ENCODE assay signal across 23 mouse cellular contexts in the genomic region with DNA sequence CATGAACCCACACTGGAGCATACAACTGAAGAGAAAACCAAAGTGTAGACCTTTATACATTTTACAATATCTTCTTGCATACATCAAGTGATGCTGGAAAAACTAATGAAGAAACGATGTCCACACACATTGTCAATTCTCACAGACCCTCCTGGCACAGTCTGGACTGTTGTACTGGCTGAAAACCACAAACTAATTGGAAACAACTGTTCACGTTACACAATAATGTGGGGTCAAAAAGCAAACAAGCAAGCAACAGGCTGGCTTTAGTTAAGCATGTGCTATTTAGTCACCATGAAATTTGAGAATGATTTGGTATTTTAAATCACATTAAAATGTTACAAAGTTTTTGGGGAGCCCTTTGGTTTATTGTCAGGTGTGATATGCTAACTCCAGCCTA.
DNase-seq lines count a peak whose midpoint lies in the region.
"Had no signal": no experiment of that assay in that cellular context is flagged by ENCODE, and none has a peak within 500 bp of the region (broad histone marks: within the 10 kb centered on the region; RNA-seq: fewer than 3 reads in every experiment).

No protein-coding gene starts in this region.

- 0 out of 2 replicates have a peak, but pooled peaks cover 3% of the 10 kb centered on the region for H3K4me1 ChIP-seq in embryonic facial prominence, embryonic 10.5 days
- H3K4me1 ChIP-seq: heart, embryonic 15.5 days; hindbrain, embryonic 15.5 days had no signal

- no peak overlapping the region for H3K4me3 ChIP-seq in embryonic facial prominence, embryonic 10.5 days
- H3K4me3 ChIP-seq: heart, adult 2 months; heart, embryonic 15.5 days; hindbrain, embryonic 15.5 days had no signal

- peak; percentile 25 for DNase-seq in embryo, embryonic 10 days (ENCODE audit: low spot score)
- no peak for DNase-seq in embryo, embryonic 9.5 days (ENCODE audit: extremely low spot score)
- peak; percentile 13 for DNase-seq in embryonic facial prominence, embryonic 10.5 days (ENCODE audit: low spot score)
- DNase-seq in forelimb bud, embryonic 11.5 days (ENCODE audit: low read depth, low spot score): peak; percentile 66
- DNase-seq in skeletal muscle tissue, adult 2 months (ENCODE audit: low read depth, low spot score): peak; percentile 25
- no peak for DNase-seq in Muller cell, postnatal 12 days (ENCODE audit: inconsistent ontology term)
- no peak for DNase-seq in cerebellum, adult 18-20 months
- DNase-seq in ovary, postnatal 10 days (ENCODE audit: low spot score): no peak
- DNase-seq: cerebellum, adult 9-10 months; forebrain, postnatal 0 days; gastrocnemius, postnatal 10 days; heart, adult 2 months; heart, postnatal 4 days; kidney, adult 11 months; lung, adult 18-20 months; lung, postnatal 14 days; midbrain, embryonic 14.5 days; retina, postnatal 1 day; thymus, postnatal 14 days had no signal

- WGBS in embryonic facial prominence, embryonic 10.5 days: 37% methylated on average over 2 of the region's 2 CpGs

- H3K9me3 ChIP-seq in embryonic facial prominence, embryonic 10.5 days: no peaks in the 10 kb centered on the region
- H3K9me3 ChIP-seq: heart, embryonic 15.5 days; hindbrain, embryonic 15.5 days had no signal

- H3K36me3 ChIP-seq in embryonic facial prominence, embryonic 10.5 days (replicated peaks): no peaks in the 10 kb centered on the region
- H3K36me3 ChIP-seq: G1E; heart, embryonic 15.5 days; hindbrain, embryonic 15.5 days had no signal

- 0 out of 2 replicates have a peak overlapping the region, but pooled peaks have one; percentile 14 for H3K27ac ChIP-seq in embryonic facial prominence, embryonic 10.5 days (replicated peaks)
- H3K27ac ChIP-seq: heart, adult 2 months; heart, embryonic 15.5 days; hindbrain, embryonic 15.5 days; kidney, postnatal 0 days had no signal

- H3K27me3 ChIP-seq in embryonic facial prominence, embryonic 10.5 days (replicated peaks; ENCODE audit: low read depth, poor library complexity, severe bottlenecking): no peaks in the 10 kb centered on the region
- H3K27me3 ChIP-seq: heart, embryonic 15.5 days; hindbrain, embryonic 15.5 days had no signal

Comparison
In these comparisons a context has a peak if more than half of its experiments do, and no peak if none do; other contexts are left out.
1. DNase-seq: peak in embryo, embryonic 10 days (single experiment), embryonic facial prominence, embryonic 10.5 days (single experiment), forelimb bud, embryonic 11.5 days (single experiment) and skeletal muscle tissue, adult 2 months (single experiment); none in embryo, embryonic 9.5 days (single experiment), Muller cell, postnatal 12 days (single experiment), cerebellum, adult 18-20 months (0 of 2) and ovary, postnatal 10 days (single experiment).